Mouse (Mus musculus) midbrain, embryonic 13.5 days (tissue): ENCODE results near the gene Vangl2. TPM values are rescaled to one million over a fixed set of nuclear protein-coding genes. Genes with fewer than 3 reads are reported as not detected.

ENCODE experiments used
- polyA plus RNA-seq: library from polyadenylated mRNA; unstranded; fragments of >200 nt; fragmentation: Nextera tagmentation; extraction: Ambion mirVana; gene quantifications from 2 replicates; pipeline ENCODE4 v1.2.1, GENCODE M21; 2015

The Vangl2 gene
- polyA plus RNA-seq, 1 experiment from 2014 or later, result 57.1 TPM

Other genes starting within 250 kb of the Vangl2 start
- 0.66 and 0.82 TPM in 2 replicates for gene Cd84, start 188.7 kb downstream of the Vangl2 start, polyA plus RNA-seq
- not detected in 2 replicates for gene Gm10521, start 132.8 kb downstream of the Vangl2 start, polyA plus RNA-seq
- not detected in 2 replicates for gene Slamf6, start 110.9 kb downstream of the Vangl2 start, polyA plus RNA-seq
- 7.7 and 8.9 TPM in 2 replicates for gene Nhlh1, start 29.1 kb upstream of the Vangl2 start, polyA plus RNA-seq
- gene Copa, start 54.1 kb upstream of the Vangl2 start, polyA plus RNA-seq, result 190 and 202 TPM in 2 replicates
- 126 and 129 TPM in 2 replicates for gene Ncstn, start 54.4 kb upstream of the Vangl2 start, polyA plus RNA-seq
- 171 and 172 TPM in 2 replicates for gene Pex19, start 98.3 kb upstream of the Vangl2 start, polyA plus RNA-seq
- 106 and 109 TPM in 2 replicates for gene Dcaf8, start 119.6 kb upstream of the Vangl2 start, polyA plus RNA-seq
- gene Pea15a, start 178.4 kb upstream of the Vangl2 start, polyA plus RNA-seq, result 398 and 406 TPM in 2 replicates
- 1.3 and 1.8 TPM in 2 replicates for gene Casq1, start 191.4 kb upstream of the Vangl2 start, polyA plus RNA-seq
- not detected in 2 replicates for gene Atp1a4, start 230.0 kb upstream of the Vangl2 start, polyA plus RNA-seq
- gene Igsf8, start 233.2 kb upstream of the Vangl2 start, polyA plus RNA-seq, result 90.3 and 112 TPM in 2 replicates